Mouse (Mus musculus) ES-E14 (cell line): Measurements from ENCODE around the gene 0610010K14Rik. TPM values are rescaled to one million over a fixed set of nuclear protein-coding genes. Genes with fewer than 3 reads are reported as not detected.

ENCODE experiments used
- DNase-seq: peaks from one replicate; pipeline ENCODE4 v3.0.0-alpha.2; 2013; ENCODE audit warnings: low read depth, low spot score
- H3K27ac ChIP-seq: 2 replicates; pipeline ENCODE4 v1.5.1; 2012; ENCODE audit warnings: low read depth, mild to moderate bottlenecking, low read length, moderate library complexity, mixed read lengths; ENCODE audit not compliant: poor library complexity, insufficient read depth, severe bottlenecking
- H3K36me3 ChIP-seq: 2 replicates; pipeline ENCODE4 v1.6.1; 2012; ENCODE audit warnings: mild to moderate bottlenecking, low read length, moderate library complexity, mixed read lengths; ENCODE audit not compliant: control insufficient read depth, poor library complexity, insufficient read depth, severe bottlenecking
- H3K4me1 ChIP-seq, 2 experiments: fragments of 150-350 bp in 1 of 2; sonication (generic) in 1 of 2; 2 replicates each; pipeline ENCODE4 v1.6.1; 2012; ENCODE audit warnings: low read length in 2 of 2, mild to moderate bottlenecking in 1 of 2, mixed read lengths in 1 of 2; ENCODE audit not compliant: control insufficient read depth in 2 of 2, insufficient read depth in 2 of 2, poor library complexity in 1 of 2
- H3K4me3 ChIP-seq, 2 experiments: fragments of 150-350 bp in 1 of 2; sonication (generic) in 1 of 2; 2 replicates each; pipeline ENCODE4 v1.5.1; 2012; ENCODE audit warnings: low read length in 2 of 2, low read depth in 1 of 2, mild to moderate bottlenecking in 1 of 2, mixed read lengths in 1 of 2; ENCODE audit not compliant: insufficient read depth in 1 of 2, poor library complexity in 1 of 2, severe bottlenecking in 1 of 2
- H3K9ac ChIP-seq: 2 replicates; pipeline ENCODE4 v1.6.1; 2012; ENCODE audit warnings: low read depth, mild to moderate bottlenecking, low read length, mixed read lengths; ENCODE audit not compliant: poor library complexity, insufficient read depth, severe bottlenecking
- H3K9me3 ChIP-seq: fragments of 150-350 bp; sonication (generic); 2 replicates; pipeline ENCODE4 v1.6.1; 2012; ENCODE audit warnings: low read depth, mild to moderate bottlenecking, low read length; ENCODE audit not compliant: control insufficient read depth, insufficient read depth
- CHD2 ChIP-seq: IDR thresholded peaks from 2 replicates; pipeline ENCODE4 v1.6.1; 2014; ENCODE audit warnings: mild to moderate bottlenecking, low read depth, low read length, inconsistent platforms
- HCFC1 ChIP-seq: IDR thresholded peaks from 2 replicates; pipeline ENCODE4 v1.6.1; 2012; ENCODE audit warnings: low read length, inconsistent platforms, borderline replicate concordance; ENCODE audit not compliant: insufficient read depth
- MAFK ChIP-seq: IDR thresholded peaks from 2 replicates; pipeline ENCODE4 v1.6.1; 2014; ENCODE audit warnings: mild to moderate bottlenecking, low read depth, low read length, inconsistent platforms; ENCODE audit not compliant: insufficient read depth
- ZC3H11A ChIP-seq: IDR thresholded peaks from 2 replicates; pipeline ENCODE4 v1.6.1; 2012; ENCODE audit warnings: low read depth, mild to moderate bottlenecking, inconsistent platforms, low read length, borderline replicate concordance
- ZNF384 ChIP-seq: IDR thresholded peaks from 2 replicates; pipeline ENCODE4 v1.6.1; 2012; ENCODE audit warnings: low read depth, low read length, inconsistent platforms
- in situ Hi-C, 2 experiments: fragments of 600-800 bp; cut with MboI; formaldehyde crosslinking; loops; one replicate each; pipeline ENCODE4 v1.15.1; 2025; ENCODE audit warnings: low sequenced_read_pairs in 2 of 2, inconsistent platforms in 1 of 2; ENCODE audit not compliant: unreplicated experiment in 2 of 2
- total RNA-seq: library from RNA; depleted of rRNA; stranded (reverse); fragments of 300-350 nt; gene quantifications from 2 replicates; pipeline ENCODE4 v1.2.3, GENCODE M21; 2012

0610010K14Rik gene
- total RNA-seq, 1 experiment, result 49.9 TPM

DNA sequence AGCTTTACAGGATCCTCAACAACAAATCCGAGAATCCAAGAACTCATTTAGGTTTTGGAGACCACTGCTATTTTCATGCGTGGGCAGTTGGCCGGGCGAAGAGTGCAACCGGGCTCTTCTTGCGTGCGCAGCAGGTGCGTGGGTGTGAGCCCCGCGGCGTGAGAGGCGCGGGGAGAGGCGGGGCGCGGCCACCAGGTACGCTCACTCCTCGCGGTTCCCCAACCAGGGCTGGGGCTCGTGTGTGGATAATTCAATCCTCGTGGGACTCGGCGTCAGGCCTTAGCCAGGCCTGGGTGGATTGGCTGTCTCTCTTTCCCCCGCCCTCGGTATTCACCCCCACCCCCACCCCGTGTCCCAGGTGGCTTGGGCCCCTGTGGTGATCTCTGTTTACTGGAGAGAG is 24.0 kb downstream of the 0610010K14Rik start:
- peaks cover 9% of the 10 kb centered on the region for H3K36me3 ChIP-seq
- peaks cover 2 to 19% of the 10 kb centered on the region in 2 experiments; a peak in 2 of 4 replicates for H3K4me1 ChIP-seq
- H3K9ac ChIP-seq, result no peak overlapping the region
- no peak overlapping the region for H3K27ac ChIP-seq
- peak overlapping the region; percentile 37 to 63; a peak in 3 of 4 replicates for H3K4me3 ChIP-seq
- H3K9me3 ChIP-seq, result no peaks in the 10 kb centered on the region
- DNase-seq, result no peak
- in situ Hi-C loops, result loop anchor here in 1 of 2 experiments (10.0 kb wide), 1 partner anchor 279 kb away; the partner anchor contains the start of gene Ybx2
- no peak for TF ChIP-seq CHD2

- in situ Hi-C loops, result loop anchor here in 1 of 2 experiments (10.0 kb wide), 1 partner anchor 278 kb away; the partner anchor contains the start of gene Ybx2
- no peak overlapping the region for H3K9ac ChIP-seq
- no peak for DNase-seq
- no peaks in the 10 kb centered on the region for H3K9me3 ChIP-seq
- H3K36me3 ChIP-seq, result peaks cover 7% of the 10 kb centered on the region
- no peak overlapping the region for H3K27ac ChIP-seq
- H3K4me1 ChIP-seq, result peaks cover 2 to 19% of the 10 kb centered on the region in 2 experiments; a peak in 2 of 4 replicates
- no peak overlapping the region for H3K4me3 ChIP-seq
- TF ChIP-seq ZNF384 (no peak), CHD2 (no peak), ZC3H11A (no peak), HCFC1 (no peak), MAFK (no peak)
Measured at GRCm38 (mm10) chr11:70212896-70213295, 24.8 kb downstream of the 0610010K14Rik start.

- Histone ChIP-seq H3K27ac (no peak within 1 kb of the TSS), H3K4me1 (peaks cover 2 to 19% of the 10 kb centered on the region in 2 experiments; a peak in 2 of 4 replicates), H3K4me3 (peak within 1 kb of the TSS; percentile 37 to 63; a peak in 1 of 4 replicates), H3K36me3 (peaks cover 3% of the 10 kb centered on the region; the same call in 1 of the 2 replicates), H3K9ac (no peak within 1 kb of the TSS), H3K9me3 (no peaks in the 10 kb centered on the region)
- in situ Hi-C loops, result loop anchor here in 1 of 2 experiments (10.0 kb wide), 1 partner anchor 278 kb away; the partner anchor contains the start of gene Ybx2
- TF ChIP-seq ZC3H11A (no peak), ZNF384 (no peak), HCFC1 (no peak), CHD2 (no peak), MAFK (no peak)
- no peak for DNase-seq
Measured at GRCm38 (mm10) chr11:70212423-70212822, 25.3 kb downstream of the 0610010K14Rik start, which contains the start of gene Slc16a11. TSS of gene Slc16a11 (plus strand) at chr11:70212752.

- H3K4me1 ChIP-seq, result peaks cover 2 to 19% of the 10 kb centered on the region in 2 experiments; a peak in 2 of 4 replicates
- no peak overlapping the region for H3K4me3 ChIP-seq
- TF ChIP-seq ZNF384, result no peak
- no peak for TF ChIP-seq CHD2
- no peak for TF ChIP-seq ZC3H11A
- no peak for TF ChIP-seq HCFC1
- TF ChIP-seq MAFK, result no peak
- in situ Hi-C loops, result loop anchor here in 1 of 2 experiments (10.0 kb wide), 1 partner anchor 277 kb away; the partner anchor contains the start of gene Ybx2
- H3K27ac ChIP-seq, result no peak overlapping the region
- no peak for DNase-seq
- H3K9ac ChIP-seq, result no peak overlapping the region
- H3K36me3 ChIP-seq, result peaks cover 3% of the 10 kb centered on the region; the same call in 1 of the 2 replicates
- no peaks in the 10 kb centered on the region for H3K9me3 ChIP-seq
Measured at GRCm38 (mm10) chr11:70211972-70212371, 25.7 kb downstream of the 0610010K14Rik start.

GRCm38 (mm10) chr11:70210681-70211080 is 27.0 kb downstream of the 0610010K14Rik start:
- H3K27ac ChIP-seq, result no peak overlapping the region
- no peak overlapping the region for H3K4me3 ChIP-seq
- no peak for TF ChIP-seq MAFK
- DNase-seq, result no peak
- in situ Hi-C loops, result loop anchor here in 1 of 2 experiments (10.0 kb wide), 1 partner anchor 276 kb away; the partner anchor contains the start of gene Ybx2
- no peaks in the 10 kb centered on the region for H3K9me3 ChIP-seq
- no peaks in the 10 kb centered on the region for H3K36me3 ChIP-seq
- no peak overlapping the region for H3K9ac ChIP-seq
- peaks cover 2 to 18% of the 10 kb centered on the region in 2 experiments; a peak in 2 of 4 replicates for H3K4me1 ChIP-seq
